In the genomic region with DNA sequence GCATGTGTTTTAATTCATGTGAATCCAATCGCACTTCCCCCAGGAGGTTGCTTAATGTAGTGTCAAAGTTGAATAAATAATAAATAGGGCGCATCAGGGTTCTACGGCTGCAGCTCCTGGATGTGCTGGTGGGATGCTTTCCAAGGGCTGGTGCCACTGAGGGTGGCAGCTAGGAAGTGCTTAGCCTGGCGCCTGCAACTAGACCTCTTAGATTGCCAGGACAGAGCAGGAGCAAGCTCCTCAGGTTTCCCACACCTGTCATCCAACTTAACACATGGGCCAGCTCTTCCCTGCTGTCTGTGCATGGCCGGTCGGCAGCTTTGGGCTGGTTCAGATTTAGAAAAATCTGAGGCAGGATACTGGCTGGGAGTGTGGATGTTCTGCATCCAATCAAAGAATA, we compare ENCODE assay signal across 22 mouse cellular contexts.
A peak's percentile ranks its signal among the peaks of the same experiment; 100 is the strongest.
DNase-seq lines count a peak whose midpoint lies in the region; ATAC-seq lines count a peak whose summit lies in the region.
"Had no signal": no experiment of that assay in that cellular context is flagged by ENCODE, and none has a peak within 500 bp of the region (broad histone marks: within the 10 kb centered on the region; RNA-seq: fewer than 3 reads in every experiment).

No protein-coding gene starts in this region.

- no peak overlapping the region for H3K9ac ChIP-seq in forebrain, embryonic 14.5 days (ENCODE audit: low read length)
- H3K9ac ChIP-seq: hindbrain, embryonic 12.5 days; liver, embryonic 15.5 days; lung, embryonic 15.5 days; midbrain, embryonic 15.5 days; neural tube, embryonic 13.5 days had no signal

- peak; percentile 19 for DNase-seq in left cerebral cortex, postnatal 4 days
- no peak for DNase-seq in left cerebral cortex, adult 18-20 months (ENCODE audit: low spot score in 2 of 2)
- DNase-seq in cerebellum, adult 18-20 months: peak; percentile 48 to 49
- peak; percentile 66 to 71 for DNase-seq in cerebellum, postnatal 10 days
- DNase-seq in forebrain, embryonic 14.5 days (ENCODE audit: low spot score): no peak
- DNase-seq in thymus, postnatal 0 days (ENCODE audit: low spot score): no peak
- no peak for DNase-seq in kidney, adult 9 months
- DNase-seq: adrenal gland, adult 2 months; kidney, adult 11 months; liver; lung, postnatal 4 days; right cerebral cortex, adult 18-20 months; thymus, adult 18-20 months had no signal

- H3K4me1 ChIP-seq in forebrain, embryonic 14.5 days (ENCODE audit: control insufficient read depth, insufficient read depth, low read length): no peaks in the 10 kb centered on the region
- H3K4me1 ChIP-seq: forebrain, embryonic 10.5 days; limb, embryonic 10.5 days; liver, embryonic 15.5 days; lung, embryonic 15.5 days; midbrain, embryonic 15.5 days had no signal

- ATAC-seq in forebrain, embryonic 14.5 days: no peak
- ATAC-seq: midbrain, embryonic 15.5 days had no signal

- no peak overlapping the region for H3K4me2 ChIP-seq in forebrain, embryonic 14.5 days (ENCODE audit: low read length)
- H3K4me2 ChIP-seq: hindbrain, embryonic 12.5 days; liver, embryonic 15.5 days; lung, embryonic 15.5 days; midbrain, embryonic 15.5 days; neural tube, embryonic 13.5 days had no signal

- intact Hi-C loops in left cerebral cortex, postnatal 4 days (cut with DNase I): no loop called here

- 88% methylated on average over 6 of the region's 6 CpGs for WGBS in forebrain, embryonic 14.5 days

- no peaks in the 10 kb centered on the region for H3K36me3 ChIP-seq in forebrain, embryonic 14.5 days (ENCODE audit: control insufficient read depth, insufficient read depth, low read length)
- H3K36me3 ChIP-seq: forebrain, embryonic 10.5 days; hindbrain, embryonic 12.5 days; limb, embryonic 10.5 days; liver, embryonic 15.5 days; lung, embryonic 15.5 days; midbrain, embryonic 15.5 days; neural tube, embryonic 13.5 days had no signal

- no peaks in the 10 kb centered on the region for H3K9me3 ChIP-seq in forebrain, embryonic 14.5 days (replicated peaks; ENCODE audit: control insufficient read depth, low read length)
- H3K9me3 ChIP-seq: forebrain, embryonic 10.5 days; hindbrain, embryonic 12.5 days; limb, embryonic 10.5 days; liver, embryonic 15.5 days; lung, embryonic 15.5 days; midbrain, embryonic 15.5 days; neural tube, embryonic 13.5 days had no signal

- no peak overlapping the region for H3K4me3 ChIP-seq in forebrain, embryonic 14.5 days (ENCODE audit: low read depth, low read length)
- H3K4me3 ChIP-seq: forebrain, embryonic 10.5 days; hindbrain, embryonic 12.5 days; limb, embryonic 10.5 days; liver, embryonic 15.5 days; lung, embryonic 15.5 days; midbrain, embryonic 15.5 days; myocyte; neural tube, embryonic 13.5 days had no signal

- H3K27ac ChIP-seq in forebrain, embryonic 14.5 days (ENCODE audit: low read depth, low read length): no peak overlapping the region
- H3K27ac ChIP-seq: forebrain, embryonic 10.5 days; hindbrain, embryonic 12.5 days; kidney, postnatal 0 days; limb, embryonic 10.5 days; liver, embryonic 15.5 days; lung, embryonic 15.5 days; midbrain, embryonic 15.5 days; neural tube, embryonic 13.5 days had no signal

- no peaks in the 10 kb centered on the region for H3K27me3 ChIP-seq in forebrain, embryonic 14.5 days (replicated peaks; ENCODE audit: control insufficient read depth, insufficient read depth, low read length)
- H3K27me3 ChIP-seq: hindbrain, embryonic 12.5 days; liver, embryonic 15.5 days; lung, embryonic 15.5 days; midbrain, embryonic 15.5 days; neural tube, embryonic 13.5 days had no signal

Comparison
In these comparisons a context has a peak if more than half of its experiments do, and no peak if none do; other contexts are left out.
1. DNase-seq: peak in left cerebral cortex, postnatal 4 days (single experiment), cerebellum, adult 18-20 months (2 of 2) and cerebellum, postnatal 10 days (2 of 2); none in left cerebral cortex, adult 18-20 months (0 of 2), forebrain, embryonic 14.5 days (single experiment), thymus, postnatal 0 days (single experiment) and kidney, adult 9 months (single experiment).